Mouse (Mus musculus) c-Kit-positive CD71-negative TER-119-negative erythroid progenitor cells, embryonic 14.5 days (primary cell): ENCODE measurements at regions not wholly inside any gene's neighbourhood (a gene's known extent, or its start where the extent isn't known, plus 50 kb on each side); places are given as distances from the start of the nearest gene placed in this dataset.

Experiments used
- DNase-seq: peaks from one replicate; pipeline ENCODE4 v3.0.0-alpha.2; 2013; ENCODE audit warnings: low read depth

DNA sequence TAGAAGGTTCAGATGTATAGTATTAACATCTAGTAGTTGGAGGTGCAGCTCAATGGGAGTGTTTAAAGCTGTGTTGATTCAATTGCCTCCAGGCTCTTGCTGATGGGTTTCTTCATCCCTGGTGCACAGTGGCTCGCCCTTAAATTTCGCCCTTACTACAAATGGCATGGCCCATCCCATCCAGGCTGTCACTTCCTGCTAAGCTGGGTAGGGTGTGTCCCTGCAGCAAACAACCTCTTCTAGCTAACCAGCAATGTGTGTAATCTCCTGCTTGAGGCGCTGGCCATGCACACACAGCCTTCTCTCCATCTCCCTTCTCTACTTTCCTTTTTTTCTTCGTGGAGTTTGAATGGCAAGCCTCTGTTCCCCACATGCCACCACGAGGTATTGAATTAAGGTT is 238.1 kb upstream of the Id2 start:
- DNase-seq = no peak

- DNase-seq = no peak
Measured at GRCm38 (mm10) chr12:25332384-25333035, 235.6 kb upstream of the Id2 start.

GRCm38 (mm10) chr12:25330004-25330708 is 233.2 kb upstream of the Id2 start:
- DNase-seq = no peak

GRCm38 (mm10) chr12:25325901-25326300 is 229.0 kb upstream of the Id2 start:
- no peak for DNase-seq

DNA sequence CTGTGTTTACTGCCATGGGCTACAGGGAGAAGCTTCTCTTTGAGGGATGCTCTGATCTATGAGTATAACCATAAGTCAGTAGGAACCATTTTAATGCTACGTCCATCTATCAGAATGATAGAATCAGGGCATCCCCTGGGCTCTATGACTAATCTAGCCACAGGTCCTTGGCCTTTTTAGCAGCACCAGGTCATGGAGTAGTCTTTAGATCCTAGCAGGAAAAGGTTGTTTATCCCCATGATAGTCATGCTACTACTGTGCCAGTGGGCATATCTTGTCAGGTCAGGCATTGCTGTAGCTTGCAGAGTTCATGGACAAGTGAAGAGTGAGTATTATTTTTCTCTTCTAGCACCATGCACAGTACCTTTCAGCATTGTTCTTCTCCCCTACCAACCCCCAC is 226.2 kb upstream of the Id2 start:
- DNase-seq = no peak

- DNase-seq = no peak
Measured at GRCm38 (mm10) chr12:25320262-25320767, 223.4 kb upstream of the Id2 start.

DNA sequence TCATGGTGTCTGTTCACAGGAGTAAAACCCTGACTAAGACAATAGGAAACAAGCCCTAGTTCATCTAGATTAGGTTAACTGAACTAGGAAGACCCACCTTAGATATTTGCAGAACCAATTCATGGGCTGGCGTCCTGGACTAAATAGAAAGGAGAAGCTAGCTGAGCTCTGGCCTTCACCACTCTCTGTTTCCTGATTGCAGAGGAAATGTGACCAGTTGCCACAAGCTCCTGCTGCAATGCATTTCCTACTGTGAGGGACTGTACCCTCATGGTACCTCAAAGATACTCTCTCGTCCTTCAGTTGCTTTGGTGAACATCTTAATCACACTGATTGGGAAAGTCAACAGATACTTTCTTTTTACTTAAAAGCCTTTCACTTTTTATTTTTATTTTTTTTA is 222.9 kb upstream of the Id2 start:
- DNase-seq = no peak

- DNase-seq = no peak
Measured at GRCm38 (mm10) chr12:25318072-25318671, 221.2 kb upstream of the Id2 start.

DNA sequence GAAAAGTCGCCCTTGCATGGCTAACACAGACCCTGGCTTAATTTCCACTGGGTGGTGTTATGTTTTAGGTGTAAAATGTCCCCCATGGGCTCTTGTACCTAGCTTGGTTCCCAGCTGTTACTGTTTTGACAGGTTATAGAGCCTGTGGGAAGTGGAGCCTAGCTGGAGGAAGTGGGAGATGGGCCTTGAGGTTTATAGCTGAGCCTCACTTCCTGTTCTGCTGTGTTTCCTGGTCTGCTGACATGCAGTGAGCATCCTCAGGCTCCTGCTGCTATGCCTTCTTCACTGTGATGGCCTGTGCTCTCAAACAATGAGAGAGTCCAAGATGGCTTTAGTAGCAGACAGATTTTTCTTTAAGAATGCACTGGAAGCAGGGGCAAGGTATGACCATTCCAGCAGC is 219.0 kb upstream of the Id2 start:
- DNase-seq = no peak

- no peak for DNase-seq
Measured at GRCm38 (mm10) chr12:25313212-25313611, 216.3 kb upstream of the Id2 start.

GRCm38 (mm10) chr12:25312390-25312789 is 215.4 kb upstream of the Id2 start:
- no peak for DNase-seq

GRCm38 (mm10) chr12:25311728-25312127 is 214.8 kb upstream of the Id2 start:
- no peak for DNase-seq

- DNase-seq = no peak
Measured at GRCm38 (mm10) chr12:25310293-25310946, 213.5 kb upstream of the Id2 start.

- no peak for DNase-seq
Measured at GRCm38 (mm10) chr12:25309234-25309633, 212.3 kb upstream of the Id2 start.

- no peak for DNase-seq
Measured at GRCm38 (mm10) chr12:25305764-25306653, 209.1 kb upstream of the Id2 start.

DNA sequence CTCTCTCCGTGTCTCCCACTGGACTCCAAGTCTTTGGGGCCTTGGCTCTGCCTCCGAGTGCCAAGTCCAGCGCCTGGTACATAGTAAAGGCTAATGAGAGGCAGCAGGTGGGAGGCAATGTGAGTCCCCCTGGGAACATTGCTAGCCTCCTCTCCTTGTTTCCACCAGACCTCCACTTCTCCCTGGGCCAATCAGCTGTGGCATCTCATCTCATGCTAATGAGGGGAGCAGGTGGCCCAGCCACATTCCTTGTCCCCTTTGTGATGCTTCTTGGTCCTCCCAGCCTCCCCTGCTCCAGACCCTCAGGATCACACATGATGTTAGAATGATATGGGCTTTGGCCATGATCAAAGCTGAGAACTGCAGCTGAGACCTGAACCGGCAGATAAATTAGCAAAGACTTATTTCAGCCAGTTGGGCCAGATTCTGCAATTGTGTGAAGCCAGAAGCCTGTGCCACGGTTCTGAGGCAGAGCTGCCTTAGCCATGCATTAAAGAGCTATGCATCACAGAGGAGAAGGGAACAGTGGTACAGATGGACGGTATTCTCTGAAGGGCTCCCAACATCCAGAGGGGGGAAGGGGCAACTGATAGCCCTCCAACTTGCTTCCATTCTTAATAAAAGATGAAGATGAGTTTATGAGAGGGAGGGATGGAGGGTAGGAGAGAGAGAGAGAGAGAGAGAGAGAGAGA is 208.0 kb upstream of the Id2 start:
- no peak for DNase-seq

- no peak for DNase-seq
Measured at GRCm38 (mm10) chr12:25303500-25304050, 206.6 kb upstream of the Id2 start.

DNA sequence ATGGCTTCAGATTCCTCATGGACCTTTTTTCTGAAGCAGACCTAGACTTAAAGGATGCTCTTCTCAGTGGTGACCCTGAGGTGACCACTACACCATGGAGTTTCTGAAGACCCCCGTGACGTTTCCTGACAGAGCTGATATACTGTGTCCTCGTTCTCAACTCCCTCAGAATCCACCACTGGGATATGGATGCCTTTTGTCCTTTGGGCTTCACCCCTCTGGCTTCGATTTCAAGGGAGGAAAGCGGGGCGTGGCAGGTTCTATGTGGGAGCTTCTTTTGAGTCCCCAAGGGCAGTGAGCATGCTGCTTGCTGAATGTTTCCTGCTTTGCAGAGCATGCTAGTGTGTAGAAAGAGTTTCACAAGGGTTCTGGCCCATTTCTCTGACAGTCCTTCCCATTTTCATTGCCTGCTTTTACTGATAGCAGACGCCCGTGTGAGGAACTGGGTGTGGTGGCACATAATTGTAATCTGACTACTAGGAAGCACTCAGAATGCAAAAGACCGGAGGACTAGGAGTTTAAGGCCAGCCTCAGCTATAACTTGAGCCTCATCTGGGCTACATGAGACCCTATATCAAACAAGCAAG is 204.0 kb upstream of the Id2 start:
- DNase-seq = no peak

DNA sequence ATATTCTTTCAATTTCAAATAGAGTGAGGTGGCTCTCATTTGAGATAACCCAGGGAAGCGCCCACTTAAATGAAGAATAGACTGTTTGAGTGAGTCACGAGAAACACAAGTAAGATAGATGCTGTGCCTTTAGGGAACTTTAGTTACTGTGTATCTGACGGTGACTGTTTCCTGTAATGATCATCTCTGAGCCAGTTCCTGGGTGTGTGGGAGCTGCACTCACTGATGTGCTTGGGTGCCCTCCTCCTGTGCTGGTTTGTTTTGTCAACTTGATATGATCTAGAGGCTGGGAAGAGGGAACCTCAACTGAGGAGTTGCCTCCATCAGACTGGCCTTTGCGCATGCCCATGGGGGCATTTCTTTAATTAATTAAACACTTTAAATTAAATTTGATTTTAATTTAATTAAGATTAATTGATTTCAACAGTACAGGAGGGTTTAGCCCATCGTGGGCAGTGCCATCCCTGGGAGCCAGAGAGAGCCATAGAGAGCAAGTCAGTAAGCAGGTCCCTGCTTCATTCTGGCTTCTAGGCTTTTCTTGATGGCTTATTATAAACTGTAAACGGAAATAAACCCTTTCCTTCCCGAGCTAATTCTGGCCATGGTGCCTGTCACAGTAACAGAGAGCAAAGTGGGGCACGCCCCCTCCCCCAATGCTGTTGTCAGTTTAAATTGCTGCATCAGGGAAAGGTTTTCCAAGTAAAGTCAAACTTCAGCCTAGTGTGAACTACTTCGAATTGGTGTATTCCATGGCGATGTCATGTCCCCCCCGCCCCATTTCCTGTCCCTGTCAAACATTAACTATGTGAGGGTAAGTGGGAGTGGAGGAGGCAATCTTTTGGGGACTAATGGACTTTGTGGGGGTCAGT is 202.9 kb upstream of the Id2 start:
- no peak for DNase-seq
